Mouse (Mus musculus): ENCODE measurements around the gene Actr1a. TPM values are rescaled to one million over a fixed set of nuclear protein-coding genes. Genes with fewer than 3 reads are reported as not detected.
A peak's percentile ranks its signal among the peaks of the same experiment; 100 is the strongest.

Actr1a gene
- total RNA-seq, 2 experiments from 2014 or later: 86.6 to 89.7 TPM

DNA sequence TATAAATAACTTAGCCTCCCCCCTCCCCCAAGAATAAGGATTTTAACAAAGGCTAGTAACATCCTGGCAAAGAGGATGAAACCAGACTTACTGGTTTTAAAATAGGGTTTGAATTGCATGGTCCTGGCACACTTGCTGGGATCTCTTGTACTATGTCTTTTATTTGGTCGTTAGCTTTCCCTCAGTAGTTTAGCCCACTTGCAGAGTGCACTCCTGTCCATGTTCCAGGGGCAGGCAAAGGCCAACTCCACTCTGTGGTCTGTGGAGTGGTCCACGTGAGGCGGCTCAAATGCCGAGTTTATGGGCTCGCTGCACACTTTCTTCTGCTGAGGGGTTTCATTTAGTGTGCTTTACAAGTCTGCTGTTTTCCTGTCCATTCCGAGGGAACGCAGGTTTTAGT is 4.3 kb upstream of the Actr1a start:
- DNase-seq: no peak

DNA sequence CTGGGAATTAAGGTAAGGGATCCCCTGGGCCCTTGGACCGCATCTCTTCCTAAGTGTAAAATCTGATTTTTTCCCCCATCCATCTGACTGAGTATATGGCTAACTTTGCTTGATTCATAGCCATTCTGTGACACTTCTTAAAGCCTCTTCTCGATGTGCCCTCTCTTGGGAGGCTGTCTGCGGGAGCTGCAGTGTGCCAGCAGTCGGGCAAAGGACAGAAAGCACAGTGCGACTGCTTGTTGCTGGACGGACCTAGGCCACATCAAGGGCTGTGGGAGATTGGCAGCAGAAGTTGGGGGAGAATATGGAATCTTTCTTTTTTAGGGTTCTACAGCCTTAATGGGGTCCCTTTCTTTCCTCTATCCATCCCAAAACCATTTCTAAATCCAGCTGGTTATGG is 3.8 kb upstream of the Actr1a start:
- DNase-seq: no peak

DNA sequence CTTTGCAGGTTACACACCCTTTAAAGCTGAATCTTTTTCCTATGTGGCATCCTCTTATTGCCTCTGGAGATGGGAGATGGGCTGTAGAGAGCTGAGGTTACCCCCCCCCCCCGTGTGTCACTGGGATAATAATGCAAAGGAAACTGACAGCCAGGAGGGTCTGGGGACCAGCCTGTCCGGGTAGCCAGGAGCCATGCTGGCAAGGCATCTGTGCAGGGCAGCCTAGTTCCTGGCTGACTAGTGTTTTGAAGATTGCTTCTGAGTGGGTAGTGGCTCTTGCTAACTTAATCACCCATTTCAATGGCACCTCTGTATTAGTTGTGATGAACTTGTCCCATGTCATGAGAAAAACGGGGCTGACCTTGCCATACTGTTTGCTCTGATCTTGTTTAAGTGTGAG is 2.9 kb upstream of the Actr1a start:
- DNase-seq: no peak

DNA sequence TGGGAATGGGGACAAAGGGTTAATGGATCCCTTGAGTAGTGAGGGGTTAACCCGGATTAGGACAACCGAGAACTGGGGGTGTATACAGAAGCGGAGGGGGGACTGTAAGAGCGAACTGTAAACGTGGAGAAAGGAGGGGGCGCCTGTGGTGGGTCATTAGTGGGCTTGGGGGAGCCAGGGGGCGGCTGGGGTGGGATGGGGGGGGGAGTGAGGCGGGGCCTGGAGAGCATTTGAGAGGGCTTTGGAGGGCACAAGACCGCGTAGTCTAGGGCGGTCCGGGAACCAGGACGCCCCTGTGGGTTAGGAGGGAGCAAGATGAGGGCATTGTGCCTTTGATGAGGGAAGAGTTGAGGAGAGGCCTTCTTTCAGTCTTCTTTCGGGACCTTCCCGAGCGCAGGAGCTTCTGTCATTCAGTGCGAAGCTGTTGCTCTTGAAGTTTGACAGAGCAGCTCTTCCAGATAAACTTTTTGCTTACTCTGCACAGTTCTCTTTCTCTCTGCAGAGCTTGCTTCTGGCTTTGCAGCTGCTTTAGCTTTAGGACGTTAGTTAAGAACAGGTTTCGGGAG is 2.0 kb upstream of the Actr1a start:
- peak; percentile 16 to 35 for DNase-seq

DNA sequence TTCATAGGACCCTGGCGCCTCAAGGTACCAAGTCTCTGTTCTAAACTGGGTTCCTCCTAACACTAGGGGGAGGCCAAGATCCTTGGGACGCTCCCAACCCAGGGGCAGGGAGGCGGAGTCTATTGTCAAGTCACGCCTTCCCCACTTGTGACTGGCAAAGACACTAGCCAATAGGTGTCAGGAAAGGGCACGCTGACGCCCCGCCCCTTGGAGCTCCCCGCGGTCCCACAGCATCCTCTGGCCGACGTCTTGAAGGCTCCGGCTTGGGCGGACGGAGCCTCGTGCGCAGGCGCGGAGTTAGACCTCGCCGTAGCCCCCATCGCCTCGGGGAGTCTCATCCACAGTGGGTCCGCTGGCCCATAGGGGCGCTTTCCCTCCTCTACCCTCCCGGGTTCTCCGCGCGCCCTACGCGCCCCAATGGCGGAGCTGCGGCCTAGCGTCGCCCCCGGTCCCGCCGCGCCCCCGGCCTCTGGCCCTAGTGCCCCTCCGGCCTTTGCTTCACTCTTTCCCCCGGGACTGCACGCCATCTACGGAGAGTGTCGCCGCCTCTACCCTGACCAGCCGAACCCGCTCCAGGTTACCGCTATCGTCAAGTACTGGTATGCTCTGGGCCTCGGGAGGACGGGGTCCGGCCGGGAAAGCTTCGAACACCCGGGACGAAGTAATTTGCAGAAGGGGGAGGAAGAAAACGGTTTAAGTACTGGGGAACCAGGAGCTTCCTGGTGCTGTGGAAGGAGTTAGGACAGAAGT is 1.3 kb upstream of the Actr1a start, which contains the start of gene Sufu:
Sufu (plus strand) TSS at position 211 of the 750 bp plus-strand sequence.
- DNase-seq: peak; percentile 98 to 99

DNA sequence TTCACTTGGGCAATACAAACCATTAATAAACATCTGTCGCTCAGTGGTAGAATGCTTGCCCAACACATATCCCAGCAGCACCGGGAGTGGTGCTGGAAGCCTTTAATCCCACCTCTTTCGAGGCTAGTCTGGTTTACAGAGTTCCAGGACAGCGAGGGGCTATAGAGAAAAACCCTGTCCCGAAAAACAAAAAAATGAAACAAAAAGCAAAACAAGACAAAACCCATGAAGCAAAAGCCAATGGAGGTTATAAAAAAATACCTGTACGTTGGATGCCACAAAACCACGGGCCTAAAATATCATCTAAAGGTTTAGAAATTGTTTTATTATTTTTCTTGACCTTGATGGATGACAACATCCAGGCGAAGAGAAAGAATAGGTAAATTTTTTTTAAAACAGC is 561 bp upstream of the Actr1a start:
- no peak for DNase-seq

DNA sequence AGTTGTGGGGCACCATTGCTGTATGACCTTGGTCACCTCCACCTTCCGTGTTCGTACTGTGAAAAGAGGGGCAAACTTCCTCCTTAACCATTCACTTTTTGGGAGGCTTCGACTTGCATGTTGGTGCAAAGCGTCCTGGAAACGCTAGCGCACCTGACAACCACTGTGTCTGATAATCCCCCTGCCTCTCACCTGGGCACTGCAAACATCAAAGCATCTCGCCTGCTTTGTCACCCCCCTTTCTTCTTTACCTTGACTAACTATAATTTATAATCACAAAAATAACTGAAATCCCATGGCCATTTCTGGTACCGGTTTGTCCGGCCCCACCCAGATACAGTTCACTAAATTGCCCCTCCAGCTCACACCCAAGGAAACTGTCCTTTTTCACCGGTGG is 838 bp downstream of the Actr1a start:
- DNase-seq: peak in 1 of 2 experiments; percentile 14

DNA sequence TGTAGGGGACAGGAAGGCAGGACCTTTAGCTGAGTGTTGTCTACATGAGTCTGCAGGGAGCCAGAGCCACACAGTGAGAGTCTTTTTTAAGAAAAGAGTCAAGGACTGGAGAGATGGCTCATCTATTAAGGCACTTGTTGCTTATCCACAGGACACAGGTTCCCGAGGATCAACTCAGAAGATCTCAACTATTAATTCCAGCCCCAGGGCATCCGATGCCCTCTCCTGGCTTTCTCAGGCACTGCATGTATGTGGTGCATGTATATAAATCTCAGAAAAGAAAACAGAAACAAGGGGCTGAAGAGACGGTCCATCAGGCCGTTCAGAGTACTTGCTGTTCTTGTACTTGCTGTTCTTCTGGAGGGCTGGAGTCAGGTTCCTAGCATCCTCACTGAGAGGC is 3.5 kb downstream of the Actr1a start:
- DNase-seq: peak; percentile 25 to 51

DNA sequence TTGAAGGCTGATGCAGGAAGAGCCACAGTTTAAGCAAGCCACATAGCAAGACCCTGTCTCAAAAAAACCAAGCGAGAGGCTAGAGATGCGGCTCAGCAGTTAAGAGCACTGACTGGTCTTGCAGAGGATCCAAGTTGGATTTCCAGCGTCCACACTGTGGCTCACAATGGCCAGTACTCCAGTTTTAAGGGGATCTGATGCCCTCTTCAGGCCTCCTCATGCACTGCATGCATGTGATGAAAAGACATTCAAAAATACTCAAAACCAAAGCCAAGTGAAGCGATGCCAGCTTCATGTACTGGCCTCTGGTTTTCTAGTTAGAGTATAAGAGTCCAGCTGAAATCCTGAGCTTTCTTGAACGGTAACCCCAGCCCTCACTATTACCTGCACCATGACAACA is 5.7 kb downstream of the Actr1a start:
- peak in 1 of 2 experiments; percentile 35 for DNase-seq

DNA sequence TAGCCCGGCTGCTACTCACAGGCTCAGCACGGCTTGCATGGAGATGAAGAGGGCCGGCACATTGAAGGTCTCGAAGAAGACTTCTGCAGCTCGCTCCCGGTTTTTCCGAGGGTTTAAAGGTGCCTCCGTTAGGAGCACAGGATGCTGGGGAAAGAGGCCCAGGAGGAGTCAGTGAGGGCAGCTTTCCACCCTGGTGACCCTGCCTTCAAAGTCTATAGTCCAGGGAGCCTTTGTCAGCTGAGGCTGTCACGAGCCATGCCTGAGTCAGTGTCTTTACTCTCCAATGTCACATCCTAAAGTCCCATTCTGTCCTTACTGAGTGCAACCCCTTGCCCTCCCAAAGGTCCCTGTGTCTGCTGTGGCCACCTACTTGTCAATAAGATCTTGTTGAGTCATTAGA is 13.3 kb downstream of the Actr1a start:
- no peak for DNase-seq

DNA sequence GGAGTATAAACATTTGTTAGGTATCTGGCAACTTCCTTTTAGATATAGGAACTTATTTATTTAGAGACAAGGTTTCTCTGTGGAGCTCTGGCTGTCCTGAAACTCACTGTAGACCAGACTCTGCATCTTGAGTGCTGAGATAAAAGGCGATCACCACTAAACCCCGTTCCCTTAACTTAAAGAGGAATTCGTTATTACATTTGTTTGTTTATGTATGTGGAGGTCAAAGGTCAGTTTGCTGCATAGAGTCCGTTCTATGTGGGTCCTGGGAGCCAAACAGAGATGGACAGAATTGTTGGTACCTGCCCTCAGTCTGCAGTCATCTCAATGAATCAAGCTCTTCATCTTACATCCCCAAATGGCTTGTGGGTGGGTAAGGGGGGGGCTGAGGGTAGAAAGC is 19.7 kb downstream of the Actr1a start:
- DNase-seq: no peak

DNA sequence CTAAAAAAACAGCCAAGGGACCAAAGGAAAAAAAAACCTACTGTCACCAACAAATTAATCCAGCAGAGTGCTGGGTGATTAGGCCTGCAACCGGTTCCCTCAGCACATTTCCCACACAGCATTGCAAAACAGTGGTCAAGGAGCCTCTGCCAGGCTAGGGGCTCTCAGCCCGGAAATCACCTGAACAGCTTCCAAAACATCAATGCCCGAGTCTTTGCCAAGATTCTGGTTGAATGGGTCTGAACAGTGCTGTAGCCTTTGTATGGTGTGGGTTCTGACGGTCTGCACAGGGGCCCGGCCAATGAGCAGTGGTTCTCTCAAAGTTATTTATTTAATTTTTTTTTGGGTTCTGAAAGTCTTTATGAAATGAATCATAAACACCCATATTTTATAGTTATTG is 20.1 kb downstream of the Actr1a start:
- peak; percentile 27 to 32 for DNase-seq

DNA sequence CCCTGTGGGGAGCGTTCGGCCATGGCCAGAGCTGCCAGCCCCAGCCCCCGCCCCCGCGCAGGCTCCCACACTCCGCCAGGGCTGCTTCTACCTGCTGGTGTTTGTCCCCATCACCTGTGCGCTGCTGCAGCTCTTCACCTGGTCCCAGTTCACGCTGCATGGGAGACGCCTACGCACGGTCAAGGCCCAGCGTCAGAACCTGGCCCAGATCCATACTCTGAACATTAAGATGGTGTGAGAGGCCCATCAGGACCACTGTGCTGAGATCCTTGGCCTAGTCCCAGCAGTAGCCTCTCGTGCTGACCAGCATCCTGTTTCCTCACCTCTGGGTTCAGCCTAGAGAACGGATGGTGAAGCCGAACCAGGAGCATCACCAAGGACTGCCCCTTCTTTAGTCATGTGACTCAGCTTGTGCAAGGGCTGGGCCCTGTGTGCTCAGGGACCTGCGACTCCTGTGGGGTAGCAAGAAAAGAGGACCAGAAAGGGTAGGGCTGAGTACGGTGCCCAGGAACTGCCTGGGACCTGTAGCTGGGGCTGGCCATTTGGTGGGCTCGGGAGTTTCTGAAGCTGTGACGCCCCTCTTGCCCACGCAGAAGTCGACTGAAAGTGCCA is 21.0 kb downstream of the Actr1a start:
- DNase-seq: no peak

DNA sequence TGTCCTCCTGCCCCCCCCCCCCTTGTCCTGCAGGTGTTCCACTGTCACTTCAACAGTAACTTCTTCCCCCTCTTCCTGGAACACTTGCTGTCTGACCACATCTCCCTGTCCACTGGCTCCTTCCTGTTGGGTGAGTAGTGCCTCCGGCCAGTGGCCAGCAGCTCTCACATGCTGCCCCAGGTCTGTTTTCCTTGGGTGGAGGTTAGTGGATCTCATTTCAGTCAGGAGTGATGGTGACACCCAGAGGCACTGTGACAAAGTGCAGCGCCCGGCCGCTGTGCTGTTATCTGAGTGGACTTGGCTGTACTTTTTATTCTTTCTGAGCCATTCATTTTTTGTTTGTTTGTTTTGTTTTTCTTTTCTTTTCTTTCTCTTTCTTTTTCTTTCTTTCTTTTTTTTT is 26.3 kb downstream of the Actr1a start:
- peak; percentile 80 for DNase-seq

DNA sequence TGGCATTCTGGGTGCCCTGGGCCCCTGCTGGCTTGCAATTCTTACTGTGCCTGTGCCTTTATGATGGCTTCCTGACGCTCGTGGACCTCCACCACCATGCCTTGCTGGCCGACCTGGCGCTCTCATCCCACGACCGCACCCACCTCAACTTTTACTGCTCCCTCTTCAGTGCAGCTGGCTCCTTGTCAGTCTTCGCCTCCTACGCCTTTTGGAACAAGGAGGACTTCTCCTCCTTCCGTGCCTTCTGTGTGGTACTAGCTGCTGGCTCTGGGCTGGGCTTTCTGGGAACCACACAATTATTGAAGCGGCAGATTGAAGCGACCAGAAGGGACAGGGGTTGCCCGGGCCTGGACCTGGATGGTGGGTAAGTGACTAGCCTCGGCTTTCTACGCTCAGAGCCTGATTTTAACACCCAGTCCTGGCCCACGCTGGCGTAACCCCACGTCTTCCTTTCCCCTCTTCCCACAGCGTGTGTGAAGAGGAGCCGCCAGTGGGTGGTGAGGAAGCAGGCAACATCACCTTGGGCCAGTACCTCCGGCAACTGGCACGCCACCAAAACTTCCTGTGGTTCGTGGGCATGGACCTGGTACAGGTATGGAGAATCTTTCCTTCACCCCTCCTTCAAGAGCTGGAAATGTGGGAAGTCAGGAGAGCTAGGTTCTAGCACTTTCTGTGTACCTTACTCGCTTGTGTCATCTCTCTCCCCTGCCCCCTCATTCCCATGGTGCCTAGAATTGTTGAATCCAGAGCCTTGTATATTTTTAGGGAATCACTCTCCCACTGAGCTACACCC is 27.6 kb downstream of the Actr1a start:
- no peak for DNase-seq

DNA sequence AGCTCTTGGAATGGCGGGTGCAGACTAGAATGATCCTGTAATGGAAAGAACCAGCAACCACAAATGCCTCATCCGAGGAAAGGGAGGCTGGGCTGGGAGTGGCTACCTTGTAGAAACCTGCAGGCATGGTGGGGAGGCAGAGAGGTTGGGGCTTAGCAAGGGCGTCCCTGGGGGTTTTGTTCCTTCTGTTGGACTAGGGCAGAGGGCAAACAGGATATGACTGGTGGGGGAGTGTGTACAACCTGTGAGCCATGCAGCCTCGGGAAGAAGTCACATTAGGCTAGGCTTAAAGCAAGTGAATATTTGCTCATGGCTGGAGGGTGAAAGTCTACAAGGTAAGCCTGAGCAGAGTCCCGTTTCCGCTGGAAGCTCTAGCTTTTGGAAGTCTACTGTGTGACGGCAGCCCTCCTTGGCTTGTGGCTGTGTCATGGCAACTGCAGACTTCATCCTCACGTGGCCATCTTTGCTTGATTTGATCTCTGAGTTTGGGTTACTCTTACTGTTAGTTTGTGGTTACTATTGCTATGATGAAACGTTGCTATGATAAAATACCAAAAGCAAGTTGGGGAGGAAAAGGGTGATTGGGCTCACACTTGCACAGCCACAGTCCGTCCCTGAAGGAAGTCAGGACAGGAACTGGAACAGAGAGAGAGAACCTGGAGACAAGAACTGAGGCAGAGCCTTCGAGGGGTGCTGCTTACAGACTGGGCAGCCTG is 32.1 kb downstream of the Actr1a start:
- DNase-seq: no peak

DNA sequence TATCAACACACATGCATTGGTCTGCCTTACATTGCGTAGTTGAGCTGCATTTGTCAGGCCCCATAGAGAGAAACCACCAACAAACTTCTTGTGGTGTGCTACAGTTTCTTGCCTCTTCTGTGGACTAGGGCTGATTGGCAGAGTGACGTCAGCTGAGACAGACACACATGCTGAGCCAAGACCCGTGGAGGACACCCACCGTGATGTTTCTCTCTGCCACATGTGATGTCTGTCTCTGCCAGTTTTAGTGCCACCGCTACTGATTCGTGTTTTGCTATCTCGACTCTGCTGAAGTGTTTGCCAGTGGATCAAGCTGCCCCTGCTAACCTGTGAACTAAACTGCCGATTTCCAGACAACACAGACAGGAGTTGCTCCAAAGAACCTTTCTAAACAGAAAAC is 33.4 kb downstream of the Actr1a start:
- DNase-seq: no peak

DNA sequence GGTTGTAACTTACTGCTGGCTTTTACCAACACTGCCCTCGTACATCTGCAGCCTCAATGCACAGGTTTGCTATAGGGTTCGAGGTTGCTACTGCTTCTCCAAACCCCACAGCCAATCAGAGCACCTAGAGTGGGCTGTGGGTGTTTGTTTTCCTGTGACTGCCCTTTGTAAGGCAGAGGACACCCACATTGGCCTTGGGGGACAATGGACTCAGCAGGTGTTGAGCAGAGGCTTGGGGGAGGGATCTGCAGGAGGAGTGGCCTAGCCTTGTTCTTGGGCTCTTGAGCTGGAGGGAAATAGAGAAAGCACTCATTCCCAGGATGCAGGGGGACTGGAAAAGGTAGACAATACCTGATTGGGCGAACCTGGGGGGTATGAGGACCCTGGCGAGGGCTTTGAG is 37.2 kb downstream of the Actr1a start:
- DNase-seq: no peak

DNA sequence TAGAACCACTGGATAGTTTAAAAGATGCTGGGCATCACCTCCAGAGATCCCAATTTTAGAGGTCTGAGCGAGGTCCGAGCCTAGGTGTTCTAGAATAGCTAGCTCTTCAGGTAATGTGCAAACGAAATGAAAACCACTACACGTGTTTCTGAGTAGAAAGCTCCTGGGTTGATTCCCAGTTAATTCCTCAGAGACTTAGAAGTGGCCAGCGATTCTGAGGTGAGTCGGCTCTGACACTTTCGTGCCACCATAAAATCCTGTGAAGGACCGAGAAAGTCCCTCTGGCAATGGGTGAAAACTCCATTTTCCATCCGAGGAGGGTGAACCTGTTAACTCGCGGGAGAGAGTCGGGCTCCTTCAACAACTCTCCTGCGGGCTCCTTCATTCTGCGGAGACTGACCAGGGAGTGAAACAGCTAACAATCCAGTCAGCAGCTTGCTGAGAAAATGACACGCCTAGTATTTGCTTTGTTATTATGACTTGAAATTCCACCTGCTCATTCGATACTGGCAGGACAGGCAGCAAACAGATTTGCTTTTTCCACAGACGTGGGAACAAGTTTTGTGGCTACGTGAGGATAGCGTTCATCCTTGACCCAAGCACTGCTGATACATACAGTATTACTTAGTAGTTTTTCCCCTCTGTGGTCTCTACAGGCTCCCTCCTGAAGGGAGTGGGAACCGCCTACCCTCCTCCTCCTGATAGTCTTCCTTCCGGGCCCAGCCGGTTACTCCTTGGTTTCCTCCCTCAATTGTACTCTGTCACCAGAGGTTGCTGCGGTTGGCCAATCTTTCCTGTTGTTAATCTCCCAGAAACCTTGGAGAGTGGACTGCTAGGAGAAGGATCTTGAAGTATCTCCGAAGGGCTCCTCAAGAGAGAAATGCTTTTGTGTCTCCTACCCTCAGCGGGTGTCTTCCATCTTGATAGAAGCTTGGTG is 37.9 kb downstream of the Actr1a start:
- DNase-seq: peak; percentile 39 to 51

DNA sequence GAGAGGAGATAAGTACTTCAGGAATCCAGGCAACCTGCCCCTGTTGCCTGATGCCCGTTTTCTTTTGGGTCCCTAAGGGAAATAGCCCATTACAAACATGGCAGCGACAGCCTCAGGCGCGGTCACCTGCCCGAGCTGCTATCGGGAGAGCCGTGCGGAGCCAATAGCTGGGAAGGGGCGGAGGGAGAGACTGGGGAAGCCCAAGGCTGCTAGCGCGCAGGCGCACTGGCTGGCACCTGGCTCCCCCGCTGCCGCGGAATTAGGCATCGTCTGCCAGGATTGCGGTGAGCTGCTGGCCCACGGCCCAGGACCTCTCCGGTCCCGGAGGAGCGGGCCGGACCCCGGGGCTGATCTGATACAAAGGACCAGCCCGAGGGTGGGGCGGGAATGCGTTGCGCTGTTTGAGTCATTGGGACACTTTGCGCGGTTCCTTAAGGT is 38.8 kb downstream of the Actr1a start:
- DNase-seq: peak; percentile 85 to 91

All from heart, adult 18-20 months (tissue).